Mouse (Mus musculus): ENCODE data around the gene Smarcd1. TPM values are rescaled to one million over a fixed set of nuclear protein-coding genes. Genes with fewer than 3 reads are reported as not detected.
"Not testable (repeated sequence)": the region's sequence is repeated elsewhere in the genome, so short reads cannot be mapped to it uniquely, and the experiment has no call there.

Smarcd1 gene
- polyA plus RNA-seq, 1 experiment from 2014 or later: 34.5 TPM

DNA sequence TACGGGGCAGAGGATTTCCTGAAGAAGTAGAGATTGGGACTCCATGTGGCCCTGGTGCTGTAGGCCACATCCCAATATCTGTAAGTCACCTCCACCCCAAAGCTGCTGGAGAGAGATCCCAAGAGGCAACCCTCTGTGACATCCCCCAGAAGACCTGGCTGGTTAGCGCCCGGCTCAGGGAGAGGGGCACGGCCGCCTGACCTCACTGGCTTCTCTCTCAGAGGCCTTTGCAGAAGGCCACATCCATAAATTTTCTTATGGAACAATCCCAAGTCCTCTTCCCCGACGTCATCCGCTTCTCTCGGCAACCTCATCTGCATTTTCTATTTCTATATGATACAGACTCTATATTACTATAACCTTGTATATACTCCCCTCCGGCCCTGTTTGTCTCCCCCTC, 2.2 kb upstream of the Smarcd1 start:
- H3K9ac ChIP-seq (ENCODE audit: low read length): no peak overlapping the region
- H3K4me1 ChIP-seq (replicated peaks; ENCODE audit: control insufficient read depth, insufficient read depth, low read length): peaks cover 24% of the 10 kb centered on the region
- H3K9me3 ChIP-seq (ENCODE audit: control insufficient read depth, low read length): no peaks in the 10 kb centered on the region
- no peak overlapping the region for H3K4me3 ChIP-seq (ENCODE audit: low read length)
- ATAC-seq (ENCODE audit: low read depth): no peak
- whole genome bisulfite sequencing: 67% methylated on average over 10 of the region's 10 CpGs
- no peaks in the 10 kb centered on the region; the same call in 1 of the 2 replicates for H3K27me3 ChIP-seq (ENCODE audit: control insufficient read depth, insufficient read depth, low read depth, low read length)
- peaks cover 7% of the 10 kb centered on the region; the same call in 1 of the 2 replicates for H3K36me3 ChIP-seq (ENCODE audit: control insufficient read depth, insufficient read depth, low read length)
- H3K27ac ChIP-seq (ENCODE audit: low read length): no peak overlapping the region
- no peak overlapping the region for H3K4me2 ChIP-seq (ENCODE audit: low read depth, low read length)

GRCm38 (mm10) chr15:99700219-99701106, 1.5 kb upstream of the Smarcd1 start:
- Histone ChIP-seq H3K27ac (ENCODE audit: low read length) (no peak overlapping the region), H3K9ac (ENCODE audit: low read length) (0 out of 2 replicates have a peak overlapping the region, but pooled peaks have one; percentile 9), H3K36me3 (ENCODE audit: control insufficient read depth, insufficient read depth, low read length) (peaks cover 8% of the 10 kb centered on the region), H3K4me1 (replicated peaks; ENCODE audit: control insufficient read depth, insufficient read depth, low read length) (peaks cover 24% of the 10 kb centered on the region), H3K9me3 (ENCODE audit: control insufficient read depth, low read length) (no peaks in the 10 kb centered on the region), H3K4me2 (ENCODE audit: low read depth, low read length) (no peak overlapping the region), H3K27me3 (ENCODE audit: control insufficient read depth, insufficient read depth, low read depth, low read length) (no peaks in the 10 kb centered on the region; the same call in 1 of the 2 replicates), H3K4me3 (ENCODE audit: low read length) (no peak overlapping the region)
- WGBS: 80% methylated on average over 18 of the region's 18 CpGs
- ATAC-seq (ENCODE audit: low read depth): no peak

- 38% methylated on average over 16 of the region's 16 CpGs for WGBS
- Histone ChIP-seq H3K4me2 (ENCODE audit: low read depth, low read length) (peak overlapping the region; percentile 56), H3K4me3 (ENCODE audit: low read length) (peak overlapping the region; percentile 86), H3K36me3 (ENCODE audit: control insufficient read depth, insufficient read depth, low read length) (peaks cover 13% of the 10 kb centered on the region), H3K9ac (ENCODE audit: low read length) (peak overlapping the region; percentile 98), H3K4me1 (replicated peaks; ENCODE audit: control insufficient read depth, insufficient read depth, low read length) (peaks cover 24% of the 10 kb centered on the region), H3K27ac (ENCODE audit: low read length) (peak overlapping the region; percentile 16; the same call in 1 of the 2 replicates)
- ATAC-seq (ENCODE audit: low read depth); H3K27me3 ChIP-seq (ENCODE audit: control insufficient read depth, insufficient read depth, low read depth, low read length); H3K9me3 ChIP-seq (ENCODE audit: control insufficient read depth, low read length): not testable (repeated sequence)
Observed at GRCm38 (mm10) chr15:99701640-99701998, 310 bp upstream of the Smarcd1 start.

DNA sequence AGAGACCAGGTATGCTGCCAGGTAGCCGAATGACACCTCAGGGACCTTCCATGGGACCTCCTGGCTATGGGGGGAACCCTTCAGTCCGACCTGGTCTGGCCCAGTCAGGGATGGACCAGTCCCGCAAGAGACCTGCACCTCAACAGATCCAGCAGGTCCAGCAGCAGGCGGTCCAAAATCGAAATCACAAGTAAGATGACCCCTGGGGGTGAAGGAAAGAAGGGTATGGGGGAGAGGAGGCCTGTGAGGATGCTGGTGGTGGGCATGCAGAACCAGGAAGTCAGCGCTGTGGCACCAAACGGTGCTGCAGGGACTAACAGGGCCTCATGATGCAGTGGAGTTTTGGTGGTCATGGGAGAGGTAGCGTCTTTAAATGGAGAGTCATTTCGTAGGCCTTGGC, 1.2 kb downstream of the Smarcd1 start:
- no peaks in the 10 kb centered on the region for H3K9me3 ChIP-seq (ENCODE audit: control insufficient read depth, low read length)
- peak overlapping the region; percentile 62 for H3K4me2 ChIP-seq (ENCODE audit: low read depth, low read length)
- peak overlapping the region; percentile 97 for H3K27ac ChIP-seq (ENCODE audit: low read length)
- peak overlapping the region; percentile 86 for H3K4me3 ChIP-seq (ENCODE audit: low read length)
- ATAC-seq (ENCODE audit: low read depth): no peak
- no peaks in the 10 kb centered on the region; the same call in 1 of the 2 replicates for H3K27me3 ChIP-seq (ENCODE audit: control insufficient read depth, insufficient read depth, low read depth, low read length)
- WGBS: 63% methylated on average over 9 of the region's 9 CpGs
- peaks cover 24% of the 10 kb centered on the region for H3K4me1 ChIP-seq (replicated peaks; ENCODE audit: control insufficient read depth, insufficient read depth, low read length)
- H3K9ac ChIP-seq (ENCODE audit: low read length): peak overlapping the region; percentile 98
- H3K36me3 ChIP-seq (ENCODE audit: control insufficient read depth, insufficient read depth, low read length): peaks cover 24% of the 10 kb centered on the region

DNA sequence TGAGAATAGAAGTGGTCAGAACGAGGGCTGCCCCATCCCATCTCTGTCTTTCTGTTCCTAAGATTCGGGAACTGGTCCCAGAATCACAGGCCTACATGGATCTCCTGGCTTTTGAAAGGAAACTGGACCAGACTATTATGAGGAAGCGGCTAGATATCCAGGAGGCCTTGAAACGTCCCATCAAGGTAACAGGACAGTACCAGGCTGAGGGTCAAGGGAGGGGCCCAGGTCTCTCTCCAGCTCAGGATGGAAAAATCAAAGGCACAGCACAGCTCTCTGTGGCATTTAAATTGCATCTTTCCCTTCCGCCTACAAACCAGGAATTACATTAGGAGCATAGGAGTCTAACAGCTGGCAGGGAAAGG, 1.7 kb downstream of the Smarcd1 start:
- no peak for ATAC-seq (ENCODE audit: low read depth)
- Histone ChIP-seq H3K36me3 (ENCODE audit: control insufficient read depth, insufficient read depth, low read length) (peaks cover 26% of the 10 kb centered on the region), H3K27ac (ENCODE audit: low read length) (peak overlapping the region; percentile 97), H3K4me2 (ENCODE audit: low read depth, low read length) (no peak overlapping the region), H3K4me1 (replicated peaks; ENCODE audit: control insufficient read depth, insufficient read depth, low read length) (peaks cover 24% of the 10 kb centered on the region), H3K9me3 (ENCODE audit: control insufficient read depth, low read length) (no peaks in the 10 kb centered on the region), H3K27me3 (ENCODE audit: control insufficient read depth, insufficient read depth, low read depth, low read length) (no peaks in the 10 kb centered on the region; the same call in 1 of the 2 replicates), H3K4me3 (ENCODE audit: low read length) (no peak overlapping the region), H3K9ac (ENCODE audit: low read length) (no peak overlapping the region; the same call in 1 of the 2 replicates)
- 74% methylated on average over 5 of the region's 5 CpGs for WGBS

GRCm38 (mm10) chr15:99704041-99704681, 2.2 kb downstream of the Smarcd1 start:
- Histone ChIP-seq H3K9me3 (ENCODE audit: control insufficient read depth, low read length) (no peaks in the 10 kb centered on the region), H3K9ac (ENCODE audit: low read length) (no peak overlapping the region; the same call in 1 of the 2 replicates), H3K4me2 (ENCODE audit: low read depth, low read length) (0 out of 2 replicates have a peak overlapping the region, but pooled peaks have one; percentile 4), H3K27ac (ENCODE audit: low read length) (peak overlapping the region; percentile 58), H3K4me1 (replicated peaks; ENCODE audit: control insufficient read depth, insufficient read depth, low read length) (peaks cover 24% of the 10 kb centered on the region), H3K36me3 (ENCODE audit: control insufficient read depth, insufficient read depth, low read length) (peaks cover 31% of the 10 kb centered on the region), H3K4me3 (ENCODE audit: low read length) (no peak overlapping the region), H3K27me3 (ENCODE audit: control insufficient read depth, insufficient read depth, low read depth, low read length) (no peaks in the 10 kb centered on the region; the same call in 1 of the 2 replicates)
- ATAC-seq (ENCODE audit: low read depth): no peak
- 50% methylated on average over 23 of the region's 23 CpGs for WGBS

DNA sequence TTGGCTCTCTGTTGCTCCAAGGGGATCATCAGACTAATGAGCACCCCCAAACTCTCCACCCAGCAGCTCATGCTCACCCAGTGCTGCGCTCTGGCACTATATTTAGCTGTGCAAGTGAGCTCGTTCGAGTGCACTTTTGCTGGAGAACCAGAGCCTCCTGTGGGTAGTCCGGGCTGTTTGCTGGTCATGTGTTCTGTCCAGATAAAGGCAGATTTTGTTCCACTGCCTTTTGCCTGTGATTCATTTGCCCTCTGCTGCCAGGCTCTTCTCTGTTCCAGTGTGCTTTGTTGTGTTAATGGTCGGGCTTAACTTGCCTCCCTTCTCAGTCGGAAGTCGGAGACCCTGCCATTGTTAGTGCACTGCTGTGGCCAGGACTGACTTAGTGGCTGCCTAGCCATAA, 3.0 kb downstream of the Smarcd1 start:
- no peaks in the 10 kb centered on the region for H3K9me3 ChIP-seq (ENCODE audit: control insufficient read depth, low read length)
- H3K9ac ChIP-seq (ENCODE audit: low read length): no peak overlapping the region
- H3K27ac ChIP-seq (ENCODE audit: low read length): peak overlapping the region; percentile 58
- ATAC-seq (ENCODE audit: low read depth): no peak
- no peak overlapping the region for H3K4me2 ChIP-seq (ENCODE audit: low read depth, low read length)
- WGBS: 70% methylated on average over 7 of the region's 7 CpGs
- no peaks in the 10 kb centered on the region for H3K27me3 ChIP-seq (ENCODE audit: control insufficient read depth, insufficient read depth, low read depth, low read length)
- H3K36me3 ChIP-seq (ENCODE audit: control insufficient read depth, insufficient read depth, low read length): peaks cover 37% of the 10 kb centered on the region
- no peak overlapping the region for H3K4me3 ChIP-seq (ENCODE audit: low read length)
- peaks cover 24% of the 10 kb centered on the region for H3K4me1 ChIP-seq (replicated peaks; ENCODE audit: control insufficient read depth, insufficient read depth, low read length)

GRCm38 (mm10) chr15:99705440-99706048, 3.6 kb downstream of the Smarcd1 start, which contains the start of gene Gm17349:
Gene Gm17349 (minus strand): TSS chr15:99705490.
- Histone ChIP-seq H3K27ac (ENCODE audit: low read length) (peak within 1 kb of the TSS; percentile 58), H3K4me1 (replicated peaks; ENCODE audit: control insufficient read depth, insufficient read depth, low read length) (peaks cover 24% of the 10 kb centered on the region), H3K27me3 (ENCODE audit: control insufficient read depth, insufficient read depth, low read depth, low read length) (no peaks in the 10 kb centered on the region), H3K9me3 (ENCODE audit: control insufficient read depth, low read length) (no peaks in the 10 kb centered on the region), H3K9ac (ENCODE audit: low read length) (no peak within 1 kb of the TSS), H3K36me3 (ENCODE audit: control insufficient read depth, insufficient read depth, low read length) (peaks cover 42% of the 10 kb centered on the region), H3K4me3 (ENCODE audit: low read length) (no peak within 1 kb of the TSS), H3K4me2 (ENCODE audit: low read depth, low read length) (0 out of 2 replicates have a peak within 1 kb of the TSS, but pooled peaks have one; percentile 4)
- no peak for ATAC-seq (ENCODE audit: low read depth)
- 65% methylated on average over 11 of the region's 11 CpGs for WGBS

GRCm38 (mm10) chr15:99708176-99708575, 6.2 kb downstream of the Smarcd1 start:
- H3K4me1 ChIP-seq (replicated peaks; ENCODE audit: control insufficient read depth, insufficient read depth, low read length): peaks cover 8% of the 10 kb centered on the region
- H3K27ac ChIP-seq (ENCODE audit: low read length): no peak overlapping the region
- H3K27me3 ChIP-seq (ENCODE audit: control insufficient read depth, insufficient read depth, low read depth, low read length): no peaks in the 10 kb centered on the region
- no peak overlapping the region for H3K4me3 ChIP-seq (ENCODE audit: low read length)
- 92% methylated on average over 13 of the region's 13 CpGs for WGBS
- no peaks in the 10 kb centered on the region for H3K9me3 ChIP-seq (ENCODE audit: control insufficient read depth, low read length)
- H3K36me3 ChIP-seq (ENCODE audit: control insufficient read depth, insufficient read depth, low read length): peaks cover 63% of the 10 kb centered on the region
- no peak overlapping the region for H3K9ac ChIP-seq (ENCODE audit: low read length)
- H3K4me2 ChIP-seq (ENCODE audit: low read depth, low read length): no peak overlapping the region
- no peak for ATAC-seq (ENCODE audit: low read depth)
